Mouse (Mus musculus) adrenal gland, postnatal 14 days (tissue): ENCODE results near the gene Fam189a1. TPM values are rescaled to one million over a fixed set of nuclear protein-coding genes. Genes with fewer than 3 reads are reported as not detected.

ENCODE experiments used
- DNase-seq: peaks from one replicate; pipeline ENCODE4 v3.0.0; 2021; ENCODE audit warnings: mixed read lengths
- microRNA-seq, 2 experiments: library from miRNA; unstranded; fragments of <30 nt; microRNA quantifications; one replicate each; pipeline ENCODE4 v1.2.0; 2021
- total RNA-seq: library from RNA; stranded (reverse); gene quantifications from 2 replicates; pipeline ENCODE4 v1.2.3, GENCODE M21; 2021

Fam189a1 gene
- total RNA-seq, 1 experiment from 2014 or later: 0.41 TPM

- DNase-seq: no peak
These were observed 428.2 kb downstream of the Fam189a1 start for GRCm38 (mm10) chr7:64728181-64728591.

- DNase-seq: peak; percentile 48
These were observed 430.2 kb downstream of the Fam189a1 start for GRCm38 (mm10) chr7:64725967-64726695.

DNA sequence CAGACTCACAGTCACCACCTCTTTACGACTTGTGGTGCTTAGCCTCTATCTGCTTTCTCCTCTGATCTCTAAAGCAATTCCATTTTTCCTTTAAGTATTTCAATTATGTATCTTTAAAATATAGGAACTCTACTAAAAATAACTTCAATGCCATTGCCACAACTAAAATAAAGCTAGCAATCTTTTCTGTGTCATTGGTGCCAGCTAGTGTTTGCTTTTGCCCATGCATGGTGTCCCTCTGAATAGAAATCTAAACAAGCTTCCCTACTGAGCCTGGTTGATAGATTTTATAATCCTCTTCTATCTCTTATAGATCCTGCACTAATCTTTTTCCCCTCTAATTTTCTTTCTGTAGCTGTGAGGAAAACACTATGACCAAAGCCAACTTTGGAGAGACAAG, 432.0 kb downstream of the Fam189a1 start:
- no peak for DNase-seq

DNA sequence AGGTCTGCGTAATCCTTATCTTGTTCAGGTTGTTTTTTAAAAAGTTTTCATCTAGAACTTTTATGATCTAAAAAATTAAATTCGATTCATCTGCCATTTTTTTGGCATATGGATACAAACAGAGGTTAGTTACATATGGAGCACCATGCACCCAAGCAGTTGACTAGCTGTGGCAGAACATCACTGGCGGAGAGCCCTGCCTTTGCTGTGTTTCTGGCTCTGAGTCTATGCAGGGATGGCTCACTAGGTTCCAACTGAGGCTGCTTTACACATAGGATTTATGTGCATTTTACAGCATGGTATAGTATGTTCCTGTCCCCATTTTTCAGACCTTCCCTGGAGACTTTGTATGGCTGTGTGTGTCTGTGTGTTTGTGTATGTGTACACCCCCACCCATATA, 433.1 kb downstream of the Fam189a1 start:
- no peak for DNase-seq

DNA sequence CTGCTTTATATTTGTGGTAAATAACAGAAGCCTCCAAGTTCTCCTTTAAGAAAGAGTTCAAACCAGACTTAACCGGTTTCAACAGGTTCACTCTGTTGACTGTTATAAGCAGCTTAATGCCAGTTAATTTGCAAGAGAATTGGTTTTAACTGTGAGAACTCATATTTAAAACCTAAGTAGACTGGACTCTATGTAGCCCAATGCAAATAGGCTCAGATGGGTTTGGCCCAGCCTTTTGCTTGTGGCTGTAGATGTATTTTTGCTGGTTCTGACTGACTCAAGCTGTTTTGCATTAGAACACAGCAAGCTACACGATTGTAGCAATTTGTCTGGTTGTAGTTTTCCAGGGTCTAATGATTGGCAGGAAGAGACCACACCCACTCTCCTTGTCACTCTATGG, 440.1 kb downstream of the Fam189a1 start:
- DNase-seq: no peak

- no peak for DNase-seq
These were observed 446.7 kb downstream of the Fam189a1 start for GRCm38 (mm10) chr7:64709520-64710262.

GRCm38 (mm10) chr7:64708176-64708575, 448.2 kb downstream of the Fam189a1 start:
- no peak for DNase-seq

Small RNA genes within 50 kb of the gene (microRNA-seq; reads per million reads assigned to microRNA genes)
- gene Gm25249: 0 reads per million in 2 experiments
